10 mouse cellular contexts compared by ENCODE assay signal in the genomic region with DNA sequence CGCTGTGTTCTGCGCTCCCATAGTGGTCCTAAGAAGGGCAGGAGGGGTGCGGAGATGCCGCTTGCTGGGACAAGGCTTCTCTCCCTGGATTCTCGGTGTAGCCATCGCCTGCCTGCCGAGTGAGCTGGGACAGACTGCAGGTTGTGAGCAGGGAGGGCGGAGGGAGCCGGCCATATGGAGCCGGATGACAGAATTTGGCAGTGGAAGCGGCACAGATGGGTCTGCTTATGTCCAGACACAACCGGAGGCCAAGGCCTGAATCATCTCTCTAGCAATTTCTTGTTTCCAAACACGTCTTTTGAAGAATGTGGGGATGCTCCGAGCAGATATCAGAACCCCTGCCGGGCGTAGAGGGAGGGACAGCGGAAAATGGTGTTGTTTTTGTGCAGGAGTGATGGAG. TPM values are rescaled to one million over a fixed set of nuclear protein-coding genes. Genes with fewer than 3 reads are reported as not detected.
A peak's percentile ranks its signal among the peaks of the same experiment; 100 is the strongest.
DNase-seq lines count a peak whose midpoint lies in the region; ATAC-seq and TF ChIP-seq lines count a peak whose summit lies in the region.
"Had no signal": no experiment of that assay in that cellular context is flagged by ENCODE, and none has a peak within 500 bp of the region (broad histone marks: within the 10 kb centered on the region; RNA-seq: fewer than 3 reads in every experiment).

No protein-coding gene starts in this region.

- no peaks in the 10 kb centered on the region for H3K9me3 ChIP-seq in hindbrain, embryonic 10.5 days
- no peaks in the 10 kb centered on the region for H3K9me3 ChIP-seq in hindbrain, embryonic 11.5 days (ENCODE audit: control insufficient read depth, low read length)
- H3K9me3 ChIP-seq in embryonic facial prominence, embryonic 10.5 days, result no peaks in the 10 kb centered on the region
- no peaks in the 10 kb centered on the region for H3K9me3 ChIP-seq in intestine, embryonic 16.5 days (ENCODE audit: control insufficient read depth, low read length)
- no peaks in the 10 kb centered on the region for H3K9me3 ChIP-seq in lung, embryonic 14.5 days (ENCODE audit: low read depth, low read length)
- no peaks in the 10 kb centered on the region for H3K9me3 ChIP-seq in stomach, postnatal 0 days (ENCODE audit: control insufficient read depth, low read length)
- H3K9me3 ChIP-seq in liver, embryonic 11.5 days (ENCODE audit: control insufficient read depth, low read length), result no peaks in the 10 kb centered on the region
- H3K9me3 ChIP-seq: midbrain, embryonic 12.5 days had no signal

- 58% methylated on average over 17 of the region's 17 CpGs for WGBS in hindbrain, embryonic 10.5 days
- WGBS in hindbrain, embryonic 11.5 days, result 59% methylated on average over 17 of the region's 17 CpGs
- 63% methylated on average over 17 of the region's 17 CpGs for WGBS in embryonic facial prominence, embryonic 10.5 days
- WGBS in intestine, embryonic 16.5 days, result 53% methylated on average over 17 of the region's 17 CpGs
- 34% methylated on average over 17 of the region's 17 CpGs for WGBS in lung, embryonic 14.5 days
- WGBS in stomach, postnatal 0 days, result 47% methylated on average over 17 of the region's 17 CpGs
- WGBS in liver, embryonic 11.5 days, result 65% methylated on average over 17 of the region's 17 CpGs

- no peak overlapping the region for H3K4me2 ChIP-seq in hindbrain, embryonic 11.5 days (replicated peaks; ENCODE audit: low read depth, low read length)
- no peak overlapping the region for H3K4me2 ChIP-seq in intestine, embryonic 16.5 days (ENCODE audit: low read depth, low read length)
- H3K4me2 ChIP-seq in lung, embryonic 14.5 days, result no peak overlapping the region
- no peak overlapping the region for H3K4me2 ChIP-seq in stomach, postnatal 0 days (replicated peaks; ENCODE audit: low read depth)
- H3K4me2 ChIP-seq in liver, embryonic 11.5 days, result no peak overlapping the region
- H3K4me2 ChIP-seq: midbrain, embryonic 12.5 days had no signal

- ATAC-seq in hindbrain, embryonic 11.5 days (ENCODE audit: low FRiP score), result no peak
- ATAC-seq in intestine, embryonic 16.5 days, result peak; percentile 55
- peak; percentile 88 for ATAC-seq in lung, embryonic 14.5 days (ENCODE audit: insufficient read depth)
- peak; percentile 64; the same call in 1 of the 2 replicates for ATAC-seq in stomach, postnatal 0 days (ENCODE audit: low FRiP score, low TSS enrichment)
- no peak for ATAC-seq in liver, embryonic 11.5 days (replicated peaks; ENCODE audit: low FRiP score)

- TF ChIP-seq CTCF in lung, embryonic 14.5 days (IDR thresholded peaks at IDR 0.05; ENCODE audit: low read depth), result peak; percentile 44
- peak; percentile 46 for TF ChIP-seq CTCF in stomach, postnatal 0 days (IDR thresholded peaks at IDR 0.05; ENCODE audit: low read depth)

- DNase-seq in hindbrain, embryonic 10.5 days (ENCODE audit: low spot score), result no peak
- no peak for DNase-seq in hindbrain, embryonic 11.5 days (ENCODE audit: low spot score)
- no peak for DNase-seq in embryonic facial prominence, embryonic 10.5 days (ENCODE audit: low spot score)
- DNase-seq in lung, embryonic 14.5 days, result peak; percentile 92
- DNase-seq in stomach, postnatal 0 days (ENCODE audit: low spot score), result peak; percentile 31
- DNase-seq in liver, embryonic 11.5 days (ENCODE audit: low spot score), result no peak
- DNase-seq in natural killer cell, adult 2 months (ENCODE audit: low spot score in 2 of 2), result no peak

- peaks cover 50% of the 10 kb centered on the region for H3K27me3 ChIP-seq in hindbrain, embryonic 10.5 days (ENCODE audit: insufficient read depth, poor library complexity, severe bottlenecking)
- no peaks in the 10 kb centered on the region for H3K27me3 ChIP-seq in hindbrain, embryonic 11.5 days (ENCODE audit: control insufficient read depth, insufficient read depth, low read length)
- peaks cover 62% of the 10 kb centered on the region for H3K27me3 ChIP-seq in embryonic facial prominence, embryonic 10.5 days (replicated peaks; ENCODE audit: low read depth, poor library complexity, severe bottlenecking)
- H3K27me3 ChIP-seq in intestine, embryonic 16.5 days (replicated peaks; ENCODE audit: control insufficient read depth, insufficient read depth, low read length), result no peaks in the 10 kb centered on the region
- H3K27me3 ChIP-seq in lung, embryonic 14.5 days (ENCODE audit: insufficient read depth, low read length), result no peaks in the 10 kb centered on the region
- no peaks in the 10 kb centered on the region for H3K27me3 ChIP-seq in stomach, postnatal 0 days (ENCODE audit: control insufficient read depth, insufficient read depth, low read length)
- no peaks in the 10 kb centered on the region; the same call in none of the 2 replicates for H3K27me3 ChIP-seq in liver, embryonic 11.5 days (replicated peaks; ENCODE audit: control insufficient read depth, insufficient read depth, low read length)

- H3K4me1 ChIP-seq in hindbrain, embryonic 10.5 days (replicated peaks), result peaks cover 60% of the 10 kb centered on the region
- no peaks in the 10 kb centered on the region; the same call in 1 of the 2 replicates for H3K4me1 ChIP-seq in hindbrain, embryonic 11.5 days (replicated peaks; ENCODE audit: control insufficient read depth, insufficient read depth, low read length)
- peaks cover 51% of the 10 kb centered on the region for H3K4me1 ChIP-seq in embryonic facial prominence, embryonic 10.5 days
- peaks cover 30% of the 10 kb centered on the region for H3K4me1 ChIP-seq in intestine, embryonic 16.5 days (ENCODE audit: control insufficient read depth, insufficient read depth, low read length)
- peaks cover 16% of the 10 kb centered on the region for H3K4me1 ChIP-seq in lung, embryonic 14.5 days (ENCODE audit: insufficient read depth)
- no peaks in the 10 kb centered on the region for H3K4me1 ChIP-seq in stomach, postnatal 0 days (replicated peaks; ENCODE audit: control insufficient read depth, insufficient read depth)
- 0 out of 2 replicates have a peak, but pooled peaks cover 2% of the 10 kb centered on the region for H3K4me1 ChIP-seq in liver, embryonic 11.5 days (replicated peaks; ENCODE audit: control insufficient read depth, insufficient read depth, low read length)

- peak; percentile 61 for TF ChIP-seq EP300 in stomach, postnatal 0 days (optimal IDR thresholded peaks at IDR 0.05)

- H3K4me3 ChIP-seq in hindbrain, embryonic 10.5 days, result no peak overlapping the region
- no peak overlapping the region for H3K4me3 ChIP-seq in hindbrain, embryonic 11.5 days (ENCODE audit: low read depth, low read length)
- no peak overlapping the region for H3K4me3 ChIP-seq in embryonic facial prominence, embryonic 10.5 days
- no peak overlapping the region for H3K4me3 ChIP-seq in intestine, embryonic 16.5 days (ENCODE audit: low read length)
- no peak overlapping the region for H3K4me3 ChIP-seq in lung, embryonic 14.5 days (ENCODE audit: low read depth, low read length)
- H3K4me3 ChIP-seq in stomach, postnatal 0 days (ENCODE audit: low read depth, low read length), result no peak overlapping the region
- H3K4me3 ChIP-seq in liver, embryonic 11.5 days (ENCODE audit: low read depth, low read length), result no peak overlapping the region
- H3K4me3 ChIP-seq: erythroblast, embryonic 14.5 days; midbrain, embryonic 12.5 days had no signal

- H3K9ac ChIP-seq in hindbrain, embryonic 11.5 days (ENCODE audit: low read depth, low read length), result no peak overlapping the region
- H3K9ac ChIP-seq in intestine, embryonic 16.5 days (ENCODE audit: low read depth, low read length), result no peak overlapping the region
- H3K9ac ChIP-seq in lung, embryonic 14.5 days, result no peak overlapping the region
- no peak overlapping the region for H3K9ac ChIP-seq in stomach, postnatal 0 days (ENCODE audit: low read length)
- no peak overlapping the region for H3K9ac ChIP-seq in liver, embryonic 11.5 days (ENCODE audit: low read depth, low read length)
- H3K9ac ChIP-seq: midbrain, embryonic 12.5 days had no signal

- H3K36me3 ChIP-seq in hindbrain, embryonic 10.5 days, result no peaks in the 10 kb centered on the region
- H3K36me3 ChIP-seq in hindbrain, embryonic 11.5 days (ENCODE audit: control insufficient read depth, insufficient read depth, low read length), result no peaks in the 10 kb centered on the region
- no peaks in the 10 kb centered on the region for H3K36me3 ChIP-seq in embryonic facial prominence, embryonic 10.5 days (replicated peaks)
- H3K36me3 ChIP-seq in intestine, embryonic 16.5 days (ENCODE audit: control insufficient read depth, insufficient read depth, low read length), result no peaks in the 10 kb centered on the region
- no peaks in the 10 kb centered on the region for H3K36me3 ChIP-seq in lung, embryonic 14.5 days (ENCODE audit: insufficient read depth)
- H3K36me3 ChIP-seq in stomach, postnatal 0 days (ENCODE audit: control insufficient read depth, insufficient read depth, low read length), result no peaks in the 10 kb centered on the region
- no peaks in the 10 kb centered on the region for H3K36me3 ChIP-seq in liver, embryonic 11.5 days (ENCODE audit: control insufficient read depth, insufficient read depth, low read length)
- H3K36me3 ChIP-seq: midbrain, embryonic 12.5 days had no signal

- H3K27ac ChIP-seq in hindbrain, embryonic 10.5 days, result peak overlapping the region; percentile 70
- H3K27ac ChIP-seq in hindbrain, embryonic 11.5 days (ENCODE audit: low read depth, low read length), result no peak overlapping the region
- peak overlapping the region; percentile 41; the same call in 1 of the 2 replicates for H3K27ac ChIP-seq in embryonic facial prominence, embryonic 10.5 days (replicated peaks)
- H3K27ac ChIP-seq in intestine, embryonic 16.5 days (ENCODE audit: low read length), result peak overlapping the region; percentile 72
- H3K27ac ChIP-seq in lung, embryonic 14.5 days (ENCODE audit: low read depth), result peak overlapping the region; percentile 52; the same call in 1 of the 2 replicates
- peak overlapping the region; percentile 63 for H3K27ac ChIP-seq in stomach, postnatal 0 days (replicated peaks)
- no peak overlapping the region for H3K27ac ChIP-seq in liver, embryonic 11.5 days (ENCODE audit: low read depth, low read length)
- H3K27ac ChIP-seq: midbrain, embryonic 12.5 days had no signal

RNA-seq across cellular contexts. Expression of gene Aldh1b1, which starts 42.9 kb away (rescaled TPM):
- 7.3 and 7.4 TPM in 2 replicates for polyA plus RNA-seq in hindbrain, embryonic 10.5 days (2016; fragmentation: Nextera tagmentation; extraction: Ambion mirVana)
- 4.5 and 6.0 TPM in 2 replicates for polyA plus RNA-seq in hindbrain, embryonic 11.5 days (2014; fragmentation: Nextera tagmentation; extraction: Ambion mirVana)
- 5.0 and 5.2 TPM in 2 replicates for polyA plus RNA-seq in embryonic facial prominence, embryonic 10.5 days (2016; fragmentation: Nextera tagmentation; extraction: Ambion mirVana)
- 638 and 702 TPM in 2 replicates for polyA plus RNA-seq in intestine, embryonic 16.5 days (2015; fragmentation: Nextera tagmentation; extraction: Ambion mirVana)
- 0.83 and 2.6 TPM in 2 replicates for polyA plus RNA-seq in lung, embryonic 14.5 days (2014; fragmentation: Nextera tagmentation; extraction: Ambion mirVana)
- 6.8 and 7.5 TPM in 2 replicates for polyA plus RNA-seq in stomach, postnatal 0 days (2015; fragmentation: Nextera tagmentation; extraction: Ambion mirVana)
- 10.5 and 13.0 TPM in 2 replicates for polyA plus RNA-seq in liver, embryonic 11.5 days (2014; fragmentation: Nextera tagmentation; extraction: Ambion mirVana)

Comparison
In these comparisons a context has a peak if more than half of its experiments do, and no peak if none do; other contexts are left out.
1. H3K27ac ChIP-seq: peak in hindbrain, embryonic 10.5 days (single experiment), embryonic facial prominence, embryonic 10.5 days (single experiment), intestine, embryonic 16.5 days (single experiment), lung, embryonic 14.5 days (single experiment) and stomach, postnatal 0 days (single experiment); none in hindbrain, embryonic 11.5 days (single experiment) and liver, embryonic 11.5 days (single experiment).
2. DNase-seq: peak in lung, embryonic 14.5 days (single experiment) and stomach, postnatal 0 days (single experiment); none in hindbrain, embryonic 10.5 days (single experiment), hindbrain, embryonic 11.5 days (single experiment), embryonic facial prominence, embryonic 10.5 days (single experiment), liver, embryonic 11.5 days (single experiment) and natural killer cell, adult 2 months (0 of 2).
3. ATAC-seq: peak in intestine, embryonic 16.5 days (single experiment), lung, embryonic 14.5 days (single experiment) and stomach, postnatal 0 days (single experiment); none in hindbrain, embryonic 11.5 days (single experiment) and liver, embryonic 11.5 days (single experiment).
4. RNA of gene Aldh1b1, which starts 42.9 kb away (polyA plus RNA-seq): 638 to 702 TPM in intestine, embryonic 16.5 days; 10.5 to 13.0 TPM in liver, embryonic 11.5 days, 7.3 to 7.4 TPM in hindbrain, embryonic 10.5 days, 6.8 to 7.5 TPM in stomach, postnatal 0 days, 4.5 to 6.0 TPM in hindbrain, embryonic 11.5 days, 5.0 to 5.2 TPM in embryonic facial prominence, embryonic 10.5 days and 0.83 to 2.6 TPM in lung, embryonic 14.5 days; every median in the first group is over 10 times any median in the second.